34 mouse cellular contexts compared by ENCODE assay signal in the genomic region with DNA sequence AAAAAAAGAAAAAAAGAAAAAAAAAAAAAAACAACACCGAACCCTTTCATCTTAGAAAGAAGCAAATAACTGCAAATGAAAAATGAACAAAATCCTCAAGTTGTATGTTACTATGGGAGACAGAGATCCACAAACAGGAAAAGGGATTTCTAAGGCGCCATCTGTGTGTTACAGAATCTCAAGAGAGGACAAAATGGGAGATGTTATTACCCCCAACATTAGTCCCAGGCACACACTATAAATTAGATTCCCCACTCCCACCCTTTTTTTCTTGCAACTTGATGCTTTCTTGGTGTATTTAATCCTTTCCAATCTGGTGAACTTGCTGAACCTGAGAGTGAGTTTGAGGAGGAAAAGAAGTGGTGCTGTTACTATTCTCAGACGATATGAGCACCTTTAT.
"Had no signal": no experiment of that assay in that cellular context is flagged by ENCODE, and none has a peak within 500 bp of the region (broad histone marks: within the 10 kb centered on the region; RNA-seq: fewer than 3 reads in every experiment).

No protein-coding gene starts in this region.

- H3K9ac ChIP-seq: heart, embryonic 12.5 days; heart, embryonic 13.5 days; heart, embryonic 15.5 days; hindbrain, embryonic 12.5 days; hindbrain, embryonic 13.5 days; hindbrain, embryonic 14.5 days; hindbrain, embryonic 15.5 days; intestine, embryonic 15.5 days; kidney, embryonic 15.5 days had no signal

- H3K36me3 ChIP-seq: heart, embryonic 10.5 days; heart, embryonic 12.5 days; heart, embryonic 13.5 days; heart, embryonic 15.5 days; hindbrain, embryonic 10.5 days; hindbrain, embryonic 12.5 days; hindbrain, embryonic 13.5 days; hindbrain, embryonic 15.5 days; intestine, embryonic 15.5 days; kidney, embryonic 15.5 days had no signal

- H3K9me3 ChIP-seq: heart, embryonic 10.5 days; heart, embryonic 12.5 days; heart, embryonic 13.5 days; heart, embryonic 15.5 days; hindbrain, embryonic 10.5 days; hindbrain, embryonic 12.5 days; hindbrain, embryonic 13.5 days; hindbrain, embryonic 15.5 days; intestine, embryonic 15.5 days; kidney, embryonic 15.5 days had no signal

- DNase-seq: heart, postnatal 10 days; heart, postnatal 14 days; heart, postnatal 36 days; heart, postnatal 4 days; kidney, adult 11 months; kidney, adult 18-20 months; kidney, adult 2 months; kidney, adult 9 months; kidney, postnatal 10 days; kidney, postnatal 14 days; kidney, postnatal 25 days; kidney, postnatal 36 days; kidney, postnatal 4 days; layer of hippocampus, adult 9-11 months; layer of hippocampus, postnatal 36 days had no signal

- H3K27ac ChIP-seq: heart, embryonic 10.5 days; heart, embryonic 13.5 days; heart, embryonic 15.5 days; hindbrain, embryonic 10.5 days; hindbrain, embryonic 12.5 days; hindbrain, embryonic 13.5 days; hindbrain, embryonic 14.5 days; hindbrain, embryonic 15.5 days; hindbrain, postnatal 0 days; intestine, embryonic 15.5 days; kidney, embryonic 15.5 days; layer of hippocampus, adult 2 months; left cerebral cortex, adult 2 months had no signal

- ATAC-seq: hindbrain, embryonic 16.5 days; hindbrain, postnatal 0 days; inflammation-experienced regulatory T-cells, adult 6 months; intestine, embryonic 15.5 days; intestine, embryonic 16.5 days; intestine, postnatal 0 days had no signal

- H3K4me3 ChIP-seq: heart, embryonic 10.5 days; heart, embryonic 12.5 days; heart, embryonic 13.5 days; heart, embryonic 15.5 days; hindbrain, embryonic 10.5 days; hindbrain, embryonic 12.5 days; hindbrain, embryonic 13.5 days; hindbrain, embryonic 15.5 days; intestine, embryonic 15.5 days; kidney, embryonic 15.5 days; layer of hippocampus, adult 2 months; left cerebral cortex, adult 2 months had no signal

- H3K4me2 ChIP-seq: heart, embryonic 11.5 days; heart, embryonic 12.5 days; heart, embryonic 13.5 days; heart, embryonic 15.5 days; hindbrain, embryonic 12.5 days; hindbrain, embryonic 13.5 days; hindbrain, embryonic 14.5 days; hindbrain, embryonic 15.5 days; intestine, embryonic 15.5 days; kidney, embryonic 15.5 days had no signal

- H3K27me3 ChIP-seq: heart, embryonic 12.5 days; heart, embryonic 13.5 days; heart, embryonic 15.5 days; hindbrain, embryonic 13.5 days; hindbrain, embryonic 15.5 days; intestine, embryonic 15.5 days; kidney, embryonic 15.5 days had no signal
